Mouse (Mus musculus) ES-E14 (cell line): ENCODE data around the gene Ptprn2. TPM values are rescaled to one million over a fixed set of nuclear protein-coding genes. Genes with fewer than 3 reads are reported as not detected.

Experiments
- DNase-seq: peaks from one replicate; pipeline ENCODE4 v3.0.0-alpha.2; 2013; ENCODE audit warnings: low read depth, low spot score
- H3K27ac ChIP-seq: 2 replicates; pipeline ENCODE4 v1.5.1; 2012; ENCODE audit warnings: low read depth, mild to moderate bottlenecking, low read length, moderate library complexity, mixed read lengths; ENCODE audit not compliant: poor library complexity, insufficient read depth, severe bottlenecking
- H3K36me3 ChIP-seq: 2 replicates; pipeline ENCODE4 v1.6.1; 2012; ENCODE audit warnings: mild to moderate bottlenecking, low read length, moderate library complexity, mixed read lengths; ENCODE audit not compliant: control insufficient read depth, poor library complexity, insufficient read depth, severe bottlenecking
- H3K4me1 ChIP-seq, 2 experiments: fragments of 150-350 bp in 1 of 2; sonication (generic) in 1 of 2; 2 replicates each; pipeline ENCODE4 v1.6.1; 2012; ENCODE audit warnings: low read length in 2 of 2, mild to moderate bottlenecking in 1 of 2, mixed read lengths in 1 of 2; ENCODE audit not compliant: control insufficient read depth in 2 of 2, insufficient read depth in 2 of 2, poor library complexity in 1 of 2
- H3K4me3 ChIP-seq, 2 experiments: fragments of 150-350 bp in 1 of 2; sonication (generic) in 1 of 2; 2 replicates each; pipeline ENCODE4 v1.5.1; 2012; ENCODE audit warnings: low read length in 2 of 2, low read depth in 1 of 2, mild to moderate bottlenecking in 1 of 2, mixed read lengths in 1 of 2; ENCODE audit not compliant: insufficient read depth in 1 of 2, poor library complexity in 1 of 2, severe bottlenecking in 1 of 2
- H3K9ac ChIP-seq: 2 replicates; pipeline ENCODE4 v1.6.1; 2012; ENCODE audit warnings: low read depth, mild to moderate bottlenecking, low read length, mixed read lengths; ENCODE audit not compliant: poor library complexity, insufficient read depth, severe bottlenecking
- H3K9me3 ChIP-seq: fragments of 150-350 bp; sonication (generic); 2 replicates; pipeline ENCODE4 v1.6.1; 2012; ENCODE audit warnings: low read depth, mild to moderate bottlenecking, low read length; ENCODE audit not compliant: control insufficient read depth, insufficient read depth
- CHD2 ChIP-seq: IDR thresholded peaks from 2 replicates; pipeline ENCODE4 v1.6.1; 2014; ENCODE audit warnings: mild to moderate bottlenecking, low read depth, low read length, inconsistent platforms
- HCFC1 ChIP-seq: IDR thresholded peaks from 2 replicates; pipeline ENCODE4 v1.6.1; 2012; ENCODE audit warnings: low read length, inconsistent platforms, borderline replicate concordance; ENCODE audit not compliant: insufficient read depth
- MAFK ChIP-seq: IDR thresholded peaks from 2 replicates; pipeline ENCODE4 v1.6.1; 2014; ENCODE audit warnings: mild to moderate bottlenecking, low read depth, low read length, inconsistent platforms; ENCODE audit not compliant: insufficient read depth
- ZC3H11A ChIP-seq: IDR thresholded peaks from 2 replicates; pipeline ENCODE4 v1.6.1; 2012; ENCODE audit warnings: low read depth, mild to moderate bottlenecking, inconsistent platforms, low read length, borderline replicate concordance
- ZNF384 ChIP-seq: IDR thresholded peaks from 2 replicates; pipeline ENCODE4 v1.6.1; 2012; ENCODE audit warnings: low read depth, low read length, inconsistent platforms
- in situ Hi-C, 2 experiments: fragments of 600-800 bp; cut with MboI; formaldehyde crosslinking; loops; one replicate each; pipeline ENCODE4 v1.15.1; 2025; ENCODE audit warnings: low sequenced_read_pairs in 2 of 2, inconsistent platforms in 1 of 2; ENCODE audit not compliant: unreplicated experiment in 2 of 2
- total RNA-seq: library from RNA; depleted of rRNA; stranded (reverse); fragments of 300-350 nt; gene quantifications from 2 replicates; pipeline ENCODE4 v1.2.3, GENCODE M21; 2012

Ptprn2 gene
- total RNA-seq, 1 experiment: 0.40 TPM

DNA sequence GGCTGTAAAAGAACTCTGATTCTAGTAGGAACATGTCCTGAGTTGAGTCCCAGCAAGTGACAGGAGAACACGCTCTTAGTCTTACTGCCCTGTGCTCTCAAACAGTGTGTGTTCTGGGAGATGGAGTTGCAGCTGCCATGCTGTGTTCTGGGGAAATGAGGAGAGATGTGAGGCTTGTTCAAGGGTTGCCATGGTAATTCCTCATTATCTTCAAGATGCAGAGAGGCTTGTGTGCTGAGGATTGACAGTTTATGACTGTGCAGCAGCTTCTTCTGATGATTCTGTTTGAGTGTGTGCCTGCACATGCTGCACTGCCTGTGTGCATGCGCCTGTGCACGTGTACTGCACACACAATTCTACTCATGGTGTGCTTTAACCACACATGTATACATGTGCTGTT lies 192.2 kb downstream of the Ptprn2 start:
- TF ChIP-seq HCFC1 (no peak), MAFK (no peak), ZNF384 (no peak), CHD2 (no peak)
- H3K9me3 ChIP-seq: no peaks in the 10 kb centered on the region
- no peaks in the 10 kb centered on the region for H3K4me1 ChIP-seq
- no peak overlapping the region for H3K4me3 ChIP-seq
- no peak for DNase-seq
- no peaks in the 10 kb centered on the region for H3K36me3 ChIP-seq
- in situ Hi-C loops: no loop called here
- H3K27ac ChIP-seq: no peak overlapping the region
- no peak overlapping the region for H3K9ac ChIP-seq

DNA sequence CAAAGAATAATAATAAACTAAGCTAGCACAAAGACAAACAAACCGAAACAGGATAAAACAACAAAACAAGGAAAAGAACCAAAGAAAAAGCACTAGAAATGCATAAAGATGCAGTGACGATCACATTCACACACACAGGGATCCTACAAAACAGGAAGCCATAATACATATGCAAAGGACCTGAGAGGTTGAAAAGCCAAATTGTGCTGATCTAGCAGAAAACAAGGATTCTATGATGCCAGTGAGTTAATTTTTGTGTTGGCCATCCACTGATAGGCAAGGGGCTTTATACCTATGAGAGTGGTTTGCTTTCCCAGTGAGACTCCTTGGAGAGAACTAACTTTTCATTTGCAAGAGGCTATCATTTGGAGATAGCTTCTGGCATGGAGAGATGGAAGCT lies 204.3 kb downstream of the Ptprn2 start:
- TF ChIP-seq MAFK: peak; percentile 60; the same call in 1 of the 2 replicates
- TF ChIP-seq CHD2: no peak
- no peak for TF ChIP-seq HCFC1
- TF ChIP-seq ZNF384: no peak
- H3K9me3 ChIP-seq: no peaks in the 10 kb centered on the region
- in situ Hi-C loops: no loop called here

DNA sequence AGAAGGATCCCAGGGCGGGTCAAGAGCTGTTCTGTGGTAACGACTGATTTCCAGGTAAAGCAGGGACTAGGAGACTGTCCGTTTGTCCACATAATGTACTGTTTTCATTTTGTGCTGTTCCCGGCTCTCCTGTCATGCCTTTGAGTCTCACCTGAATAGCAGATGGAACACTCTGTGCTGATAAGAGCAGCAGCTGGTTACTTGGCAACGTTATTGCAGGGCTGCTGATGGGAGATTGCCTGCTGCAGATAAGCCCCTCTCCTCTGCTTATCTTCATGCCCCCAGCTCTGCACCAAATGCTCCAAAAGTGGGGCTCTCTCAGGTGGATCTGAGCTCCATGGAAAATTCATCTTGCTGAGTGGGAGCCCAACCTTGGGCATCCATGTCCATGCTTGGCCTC lies 224.0 kb downstream of the Ptprn2 start:
- no peaks in the 10 kb centered on the region for H3K4me1 ChIP-seq
- DNase-seq: no peak
- in situ Hi-C loops: no loop called here
- no peak overlapping the region for H3K27ac ChIP-seq
- TF ChIP-seq HCFC1 (no peak), ZNF384 (no peak), ZC3H11A (no peak), MAFK (no peak), CHD2 (no peak)
- no peaks in the 10 kb centered on the region for H3K9me3 ChIP-seq
- H3K36me3 ChIP-seq: no peaks in the 10 kb centered on the region
- no peak overlapping the region for H3K4me3 ChIP-seq
- H3K9ac ChIP-seq: no peak overlapping the region

More for the DNA sequence above, 204.3 kb downstream of the Ptprn2 start:
- no peaks in the 10 kb centered on the region for H3K36me3 ChIP-seq
- H3K27ac ChIP-seq: no peak overlapping the region
- H3K9ac ChIP-seq: no peak overlapping the region
- H3K4me3 ChIP-seq: no peak overlapping the region
- H3K4me1 ChIP-seq: no peaks in the 10 kb centered on the region
- no peak for DNase-seq

DNA sequence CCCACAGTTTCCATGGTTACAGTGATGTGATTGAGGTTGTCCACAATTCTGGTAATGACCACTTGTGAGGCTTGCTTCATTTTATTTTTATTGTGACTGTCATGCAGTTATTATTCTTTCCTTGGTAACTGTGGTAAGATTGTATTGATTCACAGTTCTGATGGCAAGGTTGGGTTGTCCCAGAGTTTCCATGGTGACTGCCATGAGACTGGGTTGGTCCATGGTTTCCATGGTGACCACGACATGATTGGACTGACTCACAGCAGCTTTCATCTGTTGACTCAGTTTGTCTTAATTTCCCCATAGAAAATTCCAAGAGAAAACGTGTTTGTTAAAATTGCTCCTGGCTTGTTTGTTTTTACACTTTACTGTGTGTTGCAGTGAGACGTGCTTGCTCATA lies 225.2 kb downstream of the Ptprn2 start:
- H3K27ac ChIP-seq: no peak overlapping the region
- no peak overlapping the region for H3K4me3 ChIP-seq
- no peaks in the 10 kb centered on the region for H3K36me3 ChIP-seq
- H3K9me3 ChIP-seq: no peaks in the 10 kb centered on the region
- no peak for TF ChIP-seq CHD2
- no peak for TF ChIP-seq MAFK
- no peak for TF ChIP-seq HCFC1
- TF ChIP-seq ZNF384: no peak
- no peak for TF ChIP-seq ZC3H11A
- H3K4me1 ChIP-seq: no peaks in the 10 kb centered on the region
- in situ Hi-C loops: no loop called here
- no peak for DNase-seq
- no peak overlapping the region for H3K9ac ChIP-seq

DNA sequence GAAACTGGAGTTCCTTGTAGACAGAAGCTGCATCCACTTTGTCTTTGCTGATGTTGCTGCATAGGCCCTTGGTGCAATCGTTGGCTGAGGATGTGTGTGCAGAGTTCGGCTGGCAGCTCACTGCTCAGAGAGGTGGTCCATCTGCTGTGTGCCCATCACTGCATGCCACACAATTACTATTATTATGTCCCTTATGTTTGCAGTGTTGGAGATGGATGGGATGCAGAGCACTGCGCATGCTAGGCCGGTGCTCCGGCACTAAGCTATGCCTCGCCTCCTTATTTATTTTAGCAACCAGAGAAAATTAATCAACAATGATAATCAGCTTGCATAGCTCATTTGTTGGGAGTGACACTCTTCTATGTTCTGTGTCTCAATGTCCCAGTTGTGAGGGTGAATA lies 225.6 kb downstream of the Ptprn2 start:
- no peaks in the 10 kb centered on the region for H3K4me1 ChIP-seq
- DNase-seq: no peak
- in situ Hi-C loops: no loop called here
- no peak for TF ChIP-seq MAFK
- TF ChIP-seq ZNF384: no peak
- no peak for TF ChIP-seq ZC3H11A
- no peak for TF ChIP-seq HCFC1
- TF ChIP-seq CHD2: no peak
- no peak overlapping the region for H3K4me3 ChIP-seq
- H3K9me3 ChIP-seq: no peaks in the 10 kb centered on the region
- no peak overlapping the region for H3K27ac ChIP-seq
- H3K36me3 ChIP-seq: no peaks in the 10 kb centered on the region
- H3K9ac ChIP-seq: no peak overlapping the region
